Mouse (Mus musculus) midbrain, embryonic 14.5 days (tissue): ENCODE results near the gene Igsf3. TPM values are rescaled to one million over a fixed set of nuclear protein-coding genes. Genes with fewer than 3 reads are reported as not detected.

Experiments used
- polyA plus RNA-seq: library from polyadenylated mRNA; unstranded; fragments of >200 nt; fragmentation: Nextera tagmentation; extraction: Ambion mirVana; gene quantifications from 2 replicates; pipeline ENCODE4 v1.2.1, GENCODE M21; 2014

Gene Igsf3
- polyA plus RNA-seq, 1 experiment from 2014 or later = 62.0 TPM

Other genes with a start within 250 kb of the Igsf3 start
- gene Cd2, start 89.1 kb upstream of the Igsf3 start, polyA plus RNA-seq = not detected in 2 replicates
- gene Atp1a1, start 227.6 kb downstream of the Igsf3 start, polyA plus RNA-seq = 80.9 and 84.7 TPM in 2 replicates